Mouse (Mus musculus): ENCODE measurements around the gene Cela1. TPM values are rescaled to one million over a fixed set of nuclear protein-coding genes. Genes with fewer than 3 reads are reported as not detected.

Gene Cela1
- polyA plus RNA-seq, 1 experiment = not detected

- Histone ChIP-seq H3K4me3 (ENCODE audit: insufficient read depth, low read depth, low read length) (no peak overlapping the region), H3K27ac (ENCODE audit: insufficient read depth, low read depth, low read length) (no peak overlapping the region), H3K4me1 (ENCODE audit: control insufficient read depth, insufficient read depth, low read length) (peaks cover 5% of the 10 kb centered on the region; the same call in 1 of the 2 replicates)
- 65% methylated on average over 5 of the region's 5 CpGs for WGBS
- TF ChIP-seq CTCF (IDR thresholded peaks at IDR 0.05; ENCODE audit: insufficient read depth, low read depth, low read length) = no peak
- TF ChIP-seq POLR2A (IDR thresholded peaks at IDR 0.05; ENCODE audit: insufficient read depth, low read depth, low read length) = no peak
Observed at GRCm38 (mm10) chr15:100700424-100700823, 12.7 kb upstream of the Cela1 start.

DNA sequence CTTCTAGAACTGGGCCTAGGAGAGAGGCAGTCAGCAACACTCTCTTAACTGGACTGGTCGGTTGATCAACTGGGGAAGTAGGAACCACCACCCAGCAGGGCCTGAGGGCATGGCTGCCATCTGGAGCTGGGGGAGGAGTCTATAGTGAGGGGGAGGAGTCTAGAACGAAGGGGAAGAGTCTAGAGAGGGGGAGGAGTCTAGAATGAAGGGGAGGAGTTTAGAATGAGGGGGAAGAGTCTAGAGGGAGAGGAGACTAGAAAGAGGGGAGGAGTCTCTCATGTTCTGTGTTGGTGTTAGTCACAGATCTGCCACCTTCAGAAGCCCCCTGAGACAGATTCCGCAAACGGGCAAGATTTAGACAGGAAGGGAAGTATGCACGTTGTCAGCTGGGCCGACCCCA lies 11.7 kb upstream of the Cela1 start:
- 75% methylated on average over 6 of the region's 6 CpGs for WGBS
- H3K27ac ChIP-seq (ENCODE audit: insufficient read depth, low read depth, low read length) = no peak overlapping the region
- peaks cover 8% of the 10 kb centered on the region; the same call in 1 of the 2 replicates for H3K4me1 ChIP-seq (ENCODE audit: control insufficient read depth, insufficient read depth, low read length)
- TF ChIP-seq POLR2A (IDR thresholded peaks at IDR 0.05; ENCODE audit: insufficient read depth, low read depth, low read length) = no peak
- TF ChIP-seq CTCF (IDR thresholded peaks at IDR 0.05; ENCODE audit: insufficient read depth, low read depth, low read length) = no peak
- H3K4me3 ChIP-seq (ENCODE audit: insufficient read depth, low read depth, low read length) = no peak overlapping the region

DNA sequence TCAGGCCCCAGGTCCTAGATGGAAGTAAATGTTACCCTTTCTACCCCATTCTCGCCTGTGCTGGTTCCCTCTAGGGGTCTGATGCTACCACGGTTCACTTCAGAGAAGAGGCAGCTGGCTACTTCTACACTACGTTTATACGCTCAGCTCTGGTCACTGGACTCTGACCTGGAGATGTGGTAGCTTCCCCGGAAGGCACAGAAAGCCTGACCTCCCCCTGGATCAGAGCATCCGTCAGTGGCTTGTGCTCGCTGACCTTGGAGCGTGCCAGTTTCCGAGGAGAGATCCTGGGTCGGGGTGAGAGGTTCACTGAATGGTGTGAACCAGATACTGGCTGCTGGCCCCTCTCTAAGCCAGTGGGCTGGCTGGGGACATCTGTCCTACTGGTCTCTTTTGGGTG lies 10.4 kb upstream of the Cela1 start:
- TF ChIP-seq CTCF (IDR thresholded peaks at IDR 0.05; ENCODE audit: insufficient read depth, low read depth, low read length) = no peak
- Histone ChIP-seq H3K4me3 (ENCODE audit: insufficient read depth, low read depth, low read length) (no peak overlapping the region), H3K27ac (ENCODE audit: insufficient read depth, low read depth, low read length) (no peak overlapping the region), H3K4me1 (ENCODE audit: control insufficient read depth, insufficient read depth, low read length) (peaks cover 4% of the 10 kb centered on the region; the same call in 1 of the 2 replicates)
- WGBS = 87% methylated on average over 10 of the region's 10 CpGs

- peak; percentile 8; the same call in 1 of the 2 replicates for TF ChIP-seq CTCF (IDR thresholded peaks at IDR 0.05; ENCODE audit: insufficient read depth, low read depth, low read length)
- no peak for TF ChIP-seq POLR2A (IDR thresholded peaks at IDR 0.05; ENCODE audit: insufficient read depth, low read depth, low read length)
- H3K4me1 ChIP-seq (ENCODE audit: control insufficient read depth, insufficient read depth, low read length) = peaks cover 4% of the 10 kb centered on the region; the same call in 1 of the 2 replicates
- no peak overlapping the region for H3K27ac ChIP-seq (ENCODE audit: insufficient read depth, low read depth, low read length)
- 66% methylated on average over 9 of the region's 9 CpGs for WGBS
- no peak overlapping the region for H3K4me3 ChIP-seq (ENCODE audit: insufficient read depth, low read depth, low read length)
Observed at GRCm38 (mm10) chr15:100694406-100694805, 6.7 kb upstream of the Cela1 start.

DNA sequence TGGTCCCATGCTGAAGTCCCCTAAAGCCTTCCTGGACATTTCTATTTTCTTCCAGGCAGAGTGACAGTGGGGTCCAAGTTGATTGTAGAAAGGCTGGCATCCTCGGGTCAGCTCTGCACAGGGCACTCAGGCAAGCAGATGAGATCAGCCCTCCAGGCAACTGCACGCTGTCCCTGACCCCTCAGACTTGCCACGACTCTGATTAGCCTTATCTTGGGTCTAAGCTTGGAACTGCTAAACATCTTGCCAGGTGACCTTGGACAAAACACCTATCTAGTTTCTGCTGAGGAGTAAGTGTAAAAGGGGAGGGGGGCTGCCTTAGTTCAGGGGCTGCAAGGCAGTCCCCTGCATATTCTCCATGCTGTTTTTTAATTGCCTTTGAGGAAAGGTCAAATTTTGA lies 4.3 kb upstream of the Cela1 start:
- TF ChIP-seq CTCF (IDR thresholded peaks at IDR 0.05; ENCODE audit: insufficient read depth, low read depth, low read length) (no peak), POLR2A (IDR thresholded peaks at IDR 0.05; ENCODE audit: insufficient read depth, low read depth, low read length) (no peak)
- no peak overlapping the region for H3K27ac ChIP-seq (ENCODE audit: insufficient read depth, low read depth, low read length)
- H3K4me3 ChIP-seq (ENCODE audit: insufficient read depth, low read depth, low read length) = no peak overlapping the region
- peaks cover 16% of the 10 kb centered on the region for H3K4me1 ChIP-seq (ENCODE audit: control insufficient read depth, insufficient read depth, low read length)
- WGBS = 82% methylated on average over 3 of the region's 3 CpGs

DNA sequence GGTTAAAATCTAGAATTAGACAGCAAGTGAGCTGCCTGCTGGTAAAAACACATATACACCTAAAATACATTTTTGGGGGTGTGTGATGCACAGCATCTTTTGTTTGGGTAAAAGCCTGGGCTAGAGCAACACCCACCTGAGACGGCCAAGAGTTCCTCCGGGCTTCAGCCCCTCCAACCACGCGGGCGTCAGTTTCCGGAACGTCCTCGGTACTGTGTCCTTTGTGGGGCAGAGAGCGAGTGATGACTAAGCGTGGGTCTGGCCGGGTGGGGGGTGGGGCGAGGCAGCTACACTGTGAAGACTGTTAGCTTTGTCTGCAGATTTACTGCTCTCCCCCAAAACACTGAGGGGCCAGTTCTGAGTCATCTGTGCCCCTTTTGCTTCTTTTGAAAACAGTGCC lies 732 bp downstream of the Cela1 start:
- 11% methylated on average over 12 of the region's 12 CpGs for WGBS
- H3K4me1 ChIP-seq (ENCODE audit: control insufficient read depth, insufficient read depth, low read length) = peaks cover 13% of the 10 kb centered on the region
- no peak overlapping the region for H3K4me3 ChIP-seq (ENCODE audit: insufficient read depth, low read depth, low read length)
- no peak overlapping the region for H3K27ac ChIP-seq (ENCODE audit: insufficient read depth, low read depth, low read length)
- no peak for TF ChIP-seq CTCF (IDR thresholded peaks at IDR 0.05; ENCODE audit: insufficient read depth, low read depth, low read length)
- TF ChIP-seq POLR2A (IDR thresholded peaks at IDR 0.05; ENCODE audit: insufficient read depth, low read depth, low read length) = no peak

GRCm38 (mm10) chr15:100686434-100686833 lies 1.3 kb downstream of the Cela1 start:
- no peak for TF ChIP-seq POLR2A (IDR thresholded peaks at IDR 0.05; ENCODE audit: insufficient read depth, low read depth, low read length)
- TF ChIP-seq CTCF (IDR thresholded peaks at IDR 0.05; ENCODE audit: insufficient read depth, low read depth, low read length) = no peak
- no peak overlapping the region for H3K27ac ChIP-seq (ENCODE audit: insufficient read depth, low read depth, low read length)
- 77% methylated on average over 6 of the region's 6 CpGs for WGBS
- no peak overlapping the region for H3K4me3 ChIP-seq (ENCODE audit: insufficient read depth, low read depth, low read length)
- H3K4me1 ChIP-seq (ENCODE audit: control insufficient read depth, insufficient read depth, low read length) = peaks cover 13% of the 10 kb centered on the region

DNA sequence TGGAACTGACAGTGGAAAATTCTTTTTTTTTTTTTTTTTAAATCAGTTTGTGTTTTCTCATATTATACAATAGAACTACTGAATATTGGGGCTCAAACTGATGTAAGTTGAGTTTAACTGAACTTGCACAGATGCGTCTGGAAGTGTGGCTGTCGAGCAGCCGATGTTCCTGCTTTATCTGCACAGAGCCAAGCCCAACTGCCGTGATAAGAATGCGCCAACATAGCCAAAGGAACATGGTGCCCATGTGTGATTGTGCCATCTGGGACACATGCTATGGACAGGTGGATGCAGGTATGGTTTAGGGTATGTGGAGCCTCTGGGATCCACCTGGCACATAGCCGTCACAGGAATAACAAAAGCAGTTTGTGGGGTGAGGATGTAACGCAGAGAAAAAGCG lies 1.9 kb downstream of the Cela1 start:
- 96% methylated on average over 8 of the region's 8 CpGs for WGBS
- no peak for TF ChIP-seq POLR2A (IDR thresholded peaks at IDR 0.05; ENCODE audit: insufficient read depth, low read depth, low read length)
- TF ChIP-seq CTCF (IDR thresholded peaks at IDR 0.05; ENCODE audit: insufficient read depth, low read depth, low read length) = no peak
- Histone ChIP-seq H3K4me3 (ENCODE audit: insufficient read depth, low read depth, low read length) (no peak overlapping the region), H3K27ac (ENCODE audit: insufficient read depth, low read depth, low read length) (no peak overlapping the region), H3K4me1 (ENCODE audit: control insufficient read depth, insufficient read depth, low read length) (peaks cover 13% of the 10 kb centered on the region)

DNA sequence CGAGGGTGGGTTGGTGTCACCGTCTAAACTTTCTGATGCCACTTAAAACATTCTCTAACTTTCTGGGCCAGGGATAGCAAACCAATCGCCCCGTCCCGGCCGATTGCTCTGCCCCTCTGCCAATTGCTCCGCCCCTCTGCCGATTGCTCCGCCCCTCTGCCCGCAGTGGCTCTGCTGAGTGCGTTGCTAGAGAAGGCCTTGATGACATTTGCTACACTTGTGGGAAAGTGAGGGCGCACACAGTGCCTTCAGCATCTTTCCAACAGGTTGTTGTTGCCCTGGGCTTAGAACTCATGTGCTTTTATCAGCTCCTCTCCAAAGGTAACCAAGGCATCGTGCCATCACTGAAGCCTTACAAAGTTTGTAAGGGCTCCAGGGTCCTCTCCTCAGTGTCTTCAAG lies 2.5 kb downstream of the Cela1 start:
- no peak overlapping the region for H3K27ac ChIP-seq (ENCODE audit: insufficient read depth, low read depth, low read length)
- TF ChIP-seq CTCF (IDR thresholded peaks at IDR 0.05; ENCODE audit: insufficient read depth, low read depth, low read length) (no peak), POLR2A (IDR thresholded peaks at IDR 0.05; ENCODE audit: insufficient read depth, low read depth, low read length) (no peak)
- no peak overlapping the region for H3K4me3 ChIP-seq (ENCODE audit: insufficient read depth, low read depth, low read length)
- 37% methylated on average over 13 of the region's 13 CpGs for WGBS
- peaks cover 13% of the 10 kb centered on the region for H3K4me1 ChIP-seq (ENCODE audit: control insufficient read depth, insufficient read depth, low read length)

DNA sequence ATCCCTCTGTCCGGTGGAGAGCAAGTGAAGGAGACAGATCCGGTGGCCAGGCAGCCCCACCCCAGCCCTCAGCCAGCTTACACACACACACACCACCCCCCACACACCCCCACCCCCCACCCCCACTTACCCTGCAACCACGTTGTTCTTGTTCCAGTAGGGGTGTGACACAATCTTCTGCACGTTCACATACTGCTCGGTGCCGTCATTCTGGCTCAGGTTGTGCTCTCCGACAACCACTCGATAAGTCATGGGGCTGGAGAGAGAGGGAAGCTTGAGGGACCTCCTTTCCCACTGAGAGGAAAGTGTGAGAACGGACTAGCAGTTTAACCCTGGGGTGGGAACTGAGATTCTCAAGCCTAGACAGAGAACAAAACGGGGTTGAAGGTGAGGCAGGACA lies 3.3 kb downstream of the Cela1 start:
- peaks cover 13% of the 10 kb centered on the region for H3K4me1 ChIP-seq (ENCODE audit: control insufficient read depth, insufficient read depth, low read length)
- TF ChIP-seq POLR2A (IDR thresholded peaks at IDR 0.05; ENCODE audit: insufficient read depth, low read depth, low read length) (no peak), CTCF (IDR thresholded peaks at IDR 0.05; ENCODE audit: insufficient read depth, low read depth, low read length) (no peak)
- 74% methylated on average over 10 of the region's 10 CpGs for WGBS
- no peak overlapping the region for H3K27ac ChIP-seq (ENCODE audit: insufficient read depth, low read depth, low read length)
- H3K4me3 ChIP-seq (ENCODE audit: insufficient read depth, low read depth, low read length) = no peak overlapping the region
